Mouse (Mus musculus) left cerebral cortex, adult 2 months (tissue): ENCODE results near the gene Kcnip2. TPM values are rescaled to one million over a fixed set of nuclear protein-coding genes. Genes with fewer than 3 reads are reported as not detected.
A peak's percentile ranks its signal among the peaks of the same experiment; 100 is the strongest.

Experiments used
- DNase-seq, 2 experiments: peaks; one replicate each; pipeline ENCODE4 v3.0.0; 2021 to 2022; ENCODE audit warnings: low spot score in 2 of 2, mixed read lengths in 1 of 2; ENCODE audit errors: extremely low spot score in 1 of 2
- H3K27ac ChIP-seq: fragments of 200-600 bp; 2 replicates; pipeline ENCODE4 v1.8.1; 2022
- H3K4me3 ChIP-seq: fragments of 200-600 bp; 2 replicates; pipeline ENCODE4 v1.8.1; 2022
- CTCF ChIP-seq: fragments of 200-600 bp; IDR thresholded peaks from 2 replicates; pipeline ENCODE4 v1.8.1; 2022; ENCODE audit warnings: antibody characterized with exemption, mild to moderate bottlenecking, moderate library complexity
- intact Hi-C: fragments of 180-260 bp; cut with DNase I; formaldehyde crosslinking; loops from one replicate; pipeline ENCODE4 v1.15.1; 2025
- total RNA-seq, 2 experiments: library from RNA; stranded (reverse); gene quantifications; 2 replicates each; pipeline ENCODE4 v1.2.3; 2021

The Kcnip2 gene
- total RNA-seq, 2 experiments from 2014 or later, result 142 to 170 TPM

DNA sequence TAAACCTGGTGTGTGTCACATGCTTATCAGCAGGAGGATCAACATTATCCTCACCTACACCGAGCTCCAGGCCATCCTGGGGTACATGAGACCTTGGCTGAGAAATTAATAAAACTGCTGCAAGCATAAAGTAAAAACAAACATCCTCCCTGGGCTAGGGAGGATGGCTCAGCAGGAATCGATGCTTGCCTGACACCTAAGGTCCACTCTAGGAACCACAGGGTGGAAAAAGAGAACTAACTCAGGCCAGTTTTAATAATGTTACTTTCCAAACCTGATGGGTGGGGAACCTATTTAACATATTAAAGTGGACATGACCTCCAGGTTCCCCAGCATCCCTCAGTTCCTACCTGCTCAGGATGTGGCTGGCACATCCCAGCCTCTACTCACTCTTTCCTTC lies 14.8 kb upstream of the Kcnip2 start:
- H3K4me3 ChIP-seq, result no peak overlapping the region
- no peak overlapping the region for H3K27ac ChIP-seq
- intact Hi-C loops, result no loop called here
- no peak; the same call in 1 of the 2 replicates for TF ChIP-seq CTCF
- no peak for DNase-seq

DNA sequence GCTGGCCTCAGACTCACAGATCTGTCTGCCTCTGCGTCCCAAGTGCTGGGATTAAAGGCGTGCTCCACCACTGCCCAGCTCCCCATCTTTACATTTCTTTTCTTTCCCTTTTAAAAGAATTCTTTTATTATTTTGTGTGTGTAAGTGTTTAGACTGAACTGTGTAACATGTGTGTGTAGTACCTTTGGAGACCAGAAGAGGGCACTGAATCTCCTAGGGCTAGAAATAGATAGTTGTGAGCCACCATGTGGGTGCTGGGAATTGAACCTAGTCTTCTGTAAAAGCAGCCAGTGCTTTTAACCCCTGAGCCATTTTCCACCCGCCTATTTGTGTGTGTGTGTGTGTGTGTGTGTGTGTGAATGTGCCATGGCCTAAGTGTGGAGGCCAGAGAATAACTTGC lies 11.9 kb upstream of the Kcnip2 start:
- intact Hi-C loops, result no loop called here
- no peak for DNase-seq
- TF ChIP-seq CTCF, result peak; percentile 11
- Histone ChIP-seq H3K4me3 (no peak overlapping the region), H3K27ac (no peak overlapping the region)

DNA sequence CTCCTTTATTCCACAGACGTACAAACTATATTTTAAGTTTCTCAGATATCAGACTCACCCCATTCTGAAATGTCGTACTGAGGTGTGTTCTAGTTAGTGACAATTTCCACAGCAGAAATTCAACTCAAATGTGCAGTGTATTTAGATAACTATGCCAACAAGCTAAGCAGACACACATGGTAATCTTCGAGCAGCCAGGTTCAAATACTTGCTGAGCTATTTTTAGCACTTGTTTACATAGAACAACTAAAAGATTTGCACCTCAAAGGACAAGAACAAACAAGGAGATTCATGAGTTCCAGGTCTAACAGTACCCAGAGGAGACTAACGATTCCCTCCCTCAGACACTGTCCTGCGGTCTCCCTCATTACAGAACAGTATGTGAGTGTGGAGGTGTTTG lies 11.3 kb upstream of the Kcnip2 start:
- DNase-seq, result no peak
- H3K27ac ChIP-seq, result no peak overlapping the region
- intact Hi-C loops, result no loop called here
- H3K4me3 ChIP-seq, result no peak overlapping the region
- TF ChIP-seq CTCF, result no peak

DNA sequence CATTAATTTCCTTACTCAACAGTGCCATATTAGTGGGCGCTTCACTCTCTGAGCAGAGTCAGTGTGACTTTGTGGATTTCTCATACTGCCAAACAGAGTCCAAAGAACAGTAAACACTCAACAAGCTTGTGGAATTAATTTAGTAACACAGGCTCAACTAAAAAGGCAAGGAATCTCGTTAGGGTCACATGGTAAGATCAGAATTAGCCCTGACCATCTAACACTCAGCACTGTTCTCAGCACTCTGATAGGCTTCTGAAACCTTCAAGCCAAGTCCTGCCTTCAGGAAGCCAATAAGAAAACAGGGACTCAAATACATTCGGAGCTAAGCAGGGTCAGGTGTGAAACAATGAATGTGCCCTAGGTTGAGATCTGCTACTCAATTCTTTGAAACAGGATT lies 10.3 kb upstream of the Kcnip2 start:
- intact Hi-C loops, result no loop called here
- no peak for DNase-seq
- H3K4me3 ChIP-seq, result no peak overlapping the region
- no peak for TF ChIP-seq CTCF
- H3K27ac ChIP-seq, result no peak overlapping the region

DNA sequence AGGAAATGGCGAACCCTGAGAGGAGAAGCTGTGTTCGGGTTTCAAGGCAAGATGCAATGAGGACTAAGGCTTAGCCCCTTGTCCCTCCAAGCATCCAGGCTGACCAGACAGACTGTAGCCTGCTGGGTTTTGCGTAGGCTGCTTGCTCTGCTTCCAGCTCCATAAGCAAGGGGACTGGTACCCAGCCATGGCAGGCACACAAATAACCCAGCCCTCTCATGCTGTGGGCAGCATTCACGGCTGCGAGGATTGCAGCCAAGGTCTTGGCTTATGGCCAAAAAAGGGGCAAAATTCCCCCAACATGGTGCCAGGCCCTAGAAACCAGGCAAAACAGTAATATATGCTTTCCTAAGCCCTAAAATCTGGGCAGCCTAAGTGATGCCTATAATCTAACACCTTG lies 6.0 kb upstream of the Kcnip2 start:
- no peak for TF ChIP-seq CTCF
- Histone ChIP-seq H3K27ac (no peak overlapping the region), H3K4me3 (no peak overlapping the region)
- intact Hi-C loops, result no loop called here
- DNase-seq, result no peak

DNA sequence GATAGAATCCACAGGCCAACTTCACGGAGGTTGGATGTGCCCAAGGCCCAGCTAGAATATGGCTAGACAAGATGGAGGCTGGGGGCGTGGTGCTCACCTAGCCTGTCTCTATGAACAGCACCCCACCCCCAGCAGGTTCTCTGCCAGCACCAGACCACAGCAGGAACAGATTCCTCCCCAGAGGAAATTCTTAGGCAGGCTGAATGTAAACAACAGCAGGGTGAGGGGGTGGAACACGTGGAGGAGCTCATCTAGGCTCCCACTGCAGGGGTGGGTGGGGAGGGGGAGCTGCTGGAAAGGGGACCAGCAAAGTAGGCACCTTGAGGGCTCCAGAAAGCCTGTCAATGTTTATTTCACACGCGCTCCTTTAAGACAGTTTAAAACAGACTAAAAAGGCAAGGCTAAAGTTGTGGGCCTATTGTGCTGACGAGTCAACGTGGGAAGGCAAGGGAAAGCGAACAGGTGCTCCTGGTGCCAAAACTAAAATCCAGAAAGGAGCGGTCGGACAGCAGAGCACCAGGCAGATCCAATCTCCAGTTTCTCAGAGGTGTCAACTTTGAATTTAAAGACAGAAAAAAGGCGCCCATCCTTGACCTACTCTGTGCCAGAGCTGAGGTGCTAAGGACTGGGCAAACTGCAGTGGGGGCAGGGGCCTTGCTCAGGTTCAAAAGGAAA lies 2.1 kb upstream of the Kcnip2 start:
- TF ChIP-seq CTCF, result no peak
- Histone ChIP-seq H3K4me3 (no peak overlapping the region), H3K27ac (0 out of 2 replicates have a peak overlapping the region, but pooled peaks have one; percentile 32)
- intact Hi-C loops, result loop anchor here (2.0 to 5.0 kb wide), 3 partner anchors 19 to 101 kb away; no protein-coding TSS in a partner anchor
- peak; percentile 43 to 56 for DNase-seq

DNA sequence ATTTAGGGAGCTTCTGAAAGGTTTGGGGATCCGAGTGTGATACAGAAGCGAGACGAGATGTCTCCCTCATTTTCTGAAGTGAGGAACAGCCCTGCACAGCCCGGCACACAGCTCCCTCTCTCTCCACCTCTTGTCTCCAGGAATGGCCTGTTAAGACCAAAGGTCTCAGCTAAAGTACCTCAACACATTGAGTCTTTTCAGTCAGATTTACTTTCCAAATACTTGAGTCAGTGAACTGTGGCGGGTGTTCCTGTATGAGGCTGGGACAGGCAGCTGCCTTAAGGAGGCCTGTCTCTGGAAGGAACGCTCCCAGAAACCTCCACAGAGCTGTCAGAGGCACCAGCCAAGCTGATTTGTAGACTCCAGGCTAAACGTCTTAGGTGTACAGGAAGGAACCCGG lies 866 bp upstream of the Kcnip2 start:
- H3K27ac ChIP-seq, result peak overlapping the region; percentile 89; the same call in 1 of the 2 replicates
- no peak for DNase-seq
- no peak for TF ChIP-seq CTCF
- intact Hi-C loops, result loop anchor here (1.0 to 5.0 kb wide), 3 partner anchors 56 to 130 kb away; no protein-coding TSS in a partner anchor
- no peak overlapping the region for H3K4me3 ChIP-seq

DNA sequence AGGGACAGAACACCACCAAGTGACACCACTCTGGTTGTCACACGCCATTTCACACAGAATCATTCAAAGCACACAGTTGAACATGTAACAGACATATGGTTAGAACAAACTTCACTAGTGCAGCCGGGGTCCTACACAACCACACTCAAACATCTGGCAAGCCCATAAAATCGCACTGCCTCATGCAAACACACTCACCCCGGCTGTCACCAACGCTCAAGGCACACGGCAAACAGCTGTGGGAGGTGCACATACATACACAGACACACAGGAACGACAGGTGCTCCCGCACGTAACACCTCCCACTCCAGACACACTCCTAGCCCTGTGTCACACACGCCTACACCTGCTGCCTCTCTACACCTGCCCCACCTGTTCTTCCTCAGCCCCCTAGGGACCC lies 691 bp downstream of the Kcnip2 start:
- peak overlapping the region; percentile 89 for H3K27ac ChIP-seq
- H3K4me3 ChIP-seq, result peak overlapping the region; percentile 64
- intact Hi-C loops, result loop anchor here (5.0 kb wide), 1 partner anchor 57 kb away; no protein-coding TSS in a partner anchor
- TF ChIP-seq CTCF, result no peak
- DNase-seq, result peak in 1 of 2 experiments; percentile 35

DNA sequence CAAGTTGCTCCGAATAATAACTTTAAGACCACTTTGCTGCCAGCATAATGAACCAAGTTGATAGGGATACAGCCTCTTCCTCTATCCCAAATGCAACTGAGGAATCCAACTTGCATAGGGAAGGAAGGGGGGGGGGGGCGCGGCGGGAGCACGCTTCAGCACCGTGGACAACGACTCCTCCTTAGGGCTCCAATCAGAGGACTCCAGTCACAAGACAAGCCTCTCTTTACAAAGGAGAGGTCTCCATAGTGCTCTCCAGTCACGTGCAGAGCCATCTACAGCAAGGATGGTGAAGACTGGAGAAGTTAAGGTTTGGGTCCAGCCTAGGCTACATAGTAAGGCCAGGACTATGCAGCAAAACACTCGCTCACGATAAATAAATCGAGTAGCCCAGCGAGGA lies 2.1 kb downstream of the Kcnip2 start:
- DNase-seq, result no peak
- no peak for TF ChIP-seq CTCF
- Histone ChIP-seq H3K4me3 (peak overlapping the region; percentile 64), H3K27ac (no peak overlapping the region)
- intact Hi-C loops, result loop anchor here (1.0 to 2.0 kb wide), 2 partner anchors 140 to 201 kb away; no protein-coding TSS in a partner anchor

DNA sequence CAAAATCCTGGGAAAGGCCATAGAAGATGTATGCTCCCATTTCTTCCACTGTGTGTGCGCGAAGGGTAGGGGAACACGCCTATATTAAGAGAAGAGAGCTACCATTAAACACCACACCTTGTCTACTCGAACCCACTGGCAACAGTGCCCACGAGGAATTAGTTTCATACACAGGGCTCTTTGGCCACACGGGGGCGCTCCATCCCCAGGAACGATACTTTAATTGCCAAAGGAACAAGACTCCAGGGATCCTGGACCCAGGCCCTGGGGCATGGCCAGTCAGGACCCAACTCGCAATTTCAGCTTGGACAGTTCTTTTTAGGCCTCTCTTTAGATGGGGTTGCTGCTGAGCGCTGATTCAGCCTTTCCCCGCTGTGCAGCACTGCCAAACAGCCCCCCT lies 2.6 kb downstream of the Kcnip2 start:
- no peak overlapping the region for H3K27ac ChIP-seq
- peak; percentile 87 for TF ChIP-seq CTCF
- peak overlapping the region; percentile 64 for H3K4me3 ChIP-seq
- intact Hi-C loops, result loop anchor here (1.0 to 2.0 kb wide), 2 partner anchors 140 to 202 kb away; no protein-coding TSS in a partner anchor
- peak; percentile 88 to 90 for DNase-seq

DNA sequence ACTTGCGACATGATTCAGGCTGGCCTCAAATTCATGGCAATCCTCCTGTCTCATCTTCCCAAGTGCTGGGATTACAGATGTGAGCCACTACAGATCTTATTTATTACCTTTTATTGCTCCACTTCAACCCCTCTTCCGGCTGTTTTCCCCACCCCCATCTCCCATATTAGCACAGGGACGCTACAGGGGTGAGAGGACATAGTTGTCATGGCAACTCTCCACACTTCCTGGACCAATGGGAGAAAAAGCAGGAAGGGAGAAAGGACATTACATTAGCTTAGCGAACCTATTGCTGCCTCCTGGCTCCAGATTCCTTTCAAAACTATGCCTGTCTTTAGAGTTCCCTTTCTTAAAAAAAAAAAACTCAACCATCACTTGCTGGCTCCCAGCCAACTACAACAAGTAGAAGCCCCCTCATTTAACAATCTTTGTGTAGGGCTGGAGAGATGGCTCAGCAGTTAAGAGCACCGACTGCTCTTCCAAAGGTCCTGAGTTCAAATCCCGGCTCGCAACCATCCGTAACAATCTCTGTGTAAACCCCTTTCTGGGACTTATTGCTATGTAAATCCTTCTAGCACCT lies 3.1 kb downstream of the Kcnip2 start:
- no peak for DNase-seq
- H3K27ac ChIP-seq, result no peak overlapping the region
- peak overlapping the region; percentile 32 for H3K4me3 ChIP-seq
- intact Hi-C loops, result loop anchor here (1.0 to 2.0 kb wide), 2 partner anchors 141 to 202 kb away; no protein-coding TSS in a partner anchor
- TF ChIP-seq CTCF, result no peak

DNA sequence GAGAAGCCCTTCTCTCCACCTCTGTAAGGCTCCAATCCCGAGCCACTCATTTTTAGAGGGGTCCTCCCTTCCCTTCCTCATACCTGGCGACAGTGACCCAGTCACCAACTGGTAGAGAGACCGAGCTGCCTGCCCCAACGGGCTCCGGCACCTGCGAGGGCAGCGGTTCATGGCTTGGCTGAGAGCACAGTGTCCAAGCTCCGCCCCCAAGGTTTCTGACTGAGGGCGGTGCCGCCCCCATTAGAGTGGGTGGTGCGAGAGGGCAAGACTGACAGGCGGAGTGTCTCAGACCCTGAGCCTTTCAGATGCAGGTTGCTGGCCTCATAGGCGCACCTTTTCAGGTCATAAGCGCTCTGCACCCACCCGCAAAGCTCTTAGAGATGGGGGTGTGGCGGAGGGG lies 3.7 kb downstream of the Kcnip2 start:
- H3K27ac ChIP-seq, result no peak overlapping the region
- no peak for DNase-seq

More for the DNA sequence above, 3.7 kb downstream of the Kcnip2 start:
- H3K4me3 ChIP-seq, result peak overlapping the region; percentile 18; the same call in 1 of the 2 replicates
- TF ChIP-seq CTCF, result no peak
- intact Hi-C loops, result loop anchor here (2.0 kb wide), 1 partner anchor 203 kb away; no protein-coding TSS in a partner anchor
